Mouse (Mus musculus): ENCODE measurements at regions not wholly inside any gene's neighbourhood (a gene's known extent, or its start where the extent isn't known, plus 50 kb on each side); places are given as distances from the start of the nearest gene placed in this dataset.

DNA sequence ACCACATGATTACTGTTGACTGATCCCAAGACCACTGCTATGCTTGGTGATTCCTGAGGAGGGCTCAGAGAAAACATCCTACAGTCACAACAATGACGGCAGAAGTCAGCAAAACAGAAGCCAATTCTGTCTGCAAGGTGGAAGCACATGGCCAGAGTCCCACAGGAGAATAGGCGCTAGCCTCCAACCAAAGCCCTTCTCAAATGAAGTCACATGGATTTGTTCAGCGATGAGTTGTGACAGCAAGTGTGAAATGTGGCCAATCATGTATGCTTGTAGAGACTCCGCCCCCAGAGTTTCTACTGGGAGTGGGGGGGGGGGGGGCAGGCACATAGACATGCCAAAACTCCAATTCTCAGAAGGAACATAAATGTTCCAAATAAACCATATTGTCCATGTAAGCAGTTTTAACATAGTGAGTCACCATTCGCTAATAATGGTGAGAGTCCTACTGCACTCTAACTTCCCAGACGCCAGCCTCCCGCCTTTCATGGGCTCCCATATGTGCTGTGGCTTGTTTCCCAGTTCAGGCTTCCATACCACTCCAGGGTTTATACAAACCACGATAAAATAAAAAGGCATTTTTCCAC, 231.6 kb upstream of the Npvf start:
- intact Hi-C loops (cut with DNase I; ENCODE audit: low total_unique reads): no loop called here
- no peak for DNase-seq

- intact Hi-C loops (cut with DNase I; ENCODE audit: low total_unique reads): no loop called here
Measured at GRCm38 (mm10) chr6:50890370-50891204, 236.3 kb upstream of the Npvf start.

DNA sequence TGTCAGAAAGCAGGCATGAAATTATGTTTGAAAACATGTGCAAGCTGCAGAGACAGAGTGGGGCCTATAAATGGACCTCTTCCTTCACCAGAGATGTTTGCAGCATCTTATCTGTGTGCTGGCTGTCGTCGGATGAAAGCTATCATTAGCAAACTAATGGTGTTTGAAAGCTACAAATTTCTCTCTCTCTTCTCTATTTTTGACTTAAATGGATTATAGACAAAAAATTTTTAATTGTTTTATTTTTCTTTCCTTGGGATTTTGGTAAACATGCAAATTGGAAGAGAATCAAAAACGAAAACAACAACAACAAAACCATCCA, 236.9 kb upstream of the Npvf start:
- intact Hi-C loops (cut with DNase I; ENCODE audit: low total_unique reads): no loop called here
- DNase-seq: no peak

More at GRCm38 (mm10) chr6:50890370-50891204, 236.3 kb upstream of the Npvf start:
- peak; percentile 13 for DNase-seq

DNA sequence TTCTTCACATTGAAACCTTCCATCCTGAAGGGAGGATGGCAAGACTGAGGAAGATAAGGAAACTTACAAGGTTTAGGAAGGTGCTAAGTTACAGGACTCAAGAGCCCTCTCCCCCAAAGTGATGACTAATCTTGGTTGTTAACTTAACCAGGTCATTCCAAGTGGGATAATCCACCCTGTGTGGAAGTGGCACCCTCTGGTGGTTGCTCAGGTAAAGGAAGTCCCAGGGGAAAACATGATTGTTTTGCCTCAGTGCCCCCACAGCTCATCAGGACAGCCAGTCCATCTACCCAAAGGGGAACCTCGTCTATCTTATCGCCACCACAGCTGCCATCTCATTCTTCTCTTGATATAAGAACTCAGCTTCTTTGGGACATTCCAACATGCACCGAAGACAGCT, 244.6 kb upstream of the Npvf start:
- intact Hi-C loops (cut with DNase I; ENCODE audit: low total_unique reads): no loop called here
- no peak for DNase-seq

- DNase-seq: no peak
- intact Hi-C loops (cut with DNase I; ENCODE audit: low total_unique reads): no loop called here
Measured at GRCm38 (mm10) chr6:50915166-50916030, 261.2 kb upstream of the Npvf start.

GRCm38 (mm10) chr6:50918248-50918647, 264.0 kb upstream of the Npvf start:
- DNase-seq: no peak
- intact Hi-C loops (cut with DNase I; ENCODE audit: low total_unique reads): no loop called here

DNA sequence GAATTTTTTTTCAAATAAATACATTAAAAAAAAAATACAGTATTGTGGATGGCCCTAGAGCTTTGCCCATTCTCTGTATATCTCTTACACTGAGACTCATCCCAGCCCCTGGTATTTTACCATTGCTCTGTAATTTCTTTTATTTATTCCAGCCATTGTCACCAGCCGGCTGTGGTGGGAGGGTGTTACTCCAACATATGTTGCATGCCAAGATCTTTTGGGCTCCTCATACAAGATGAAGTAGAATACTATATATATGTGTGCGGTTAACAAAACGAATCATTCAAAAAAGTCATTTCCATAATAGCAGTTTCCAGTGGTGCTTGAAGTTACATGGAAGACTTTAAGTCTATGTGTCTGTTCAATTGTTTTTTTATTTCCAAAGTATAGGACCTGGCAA, 268.0 kb upstream of the Npvf start:
- intact Hi-C loops (cut with DNase I; ENCODE audit: low total_unique reads): no loop called here
- DNase-seq: no peak

GRCm38 (mm10) chr6:50924571-50924970, 270.3 kb upstream of the Npvf start:
- intact Hi-C loops (cut with DNase I; ENCODE audit: low total_unique reads): no loop called here
- DNase-seq: no peak

DNA sequence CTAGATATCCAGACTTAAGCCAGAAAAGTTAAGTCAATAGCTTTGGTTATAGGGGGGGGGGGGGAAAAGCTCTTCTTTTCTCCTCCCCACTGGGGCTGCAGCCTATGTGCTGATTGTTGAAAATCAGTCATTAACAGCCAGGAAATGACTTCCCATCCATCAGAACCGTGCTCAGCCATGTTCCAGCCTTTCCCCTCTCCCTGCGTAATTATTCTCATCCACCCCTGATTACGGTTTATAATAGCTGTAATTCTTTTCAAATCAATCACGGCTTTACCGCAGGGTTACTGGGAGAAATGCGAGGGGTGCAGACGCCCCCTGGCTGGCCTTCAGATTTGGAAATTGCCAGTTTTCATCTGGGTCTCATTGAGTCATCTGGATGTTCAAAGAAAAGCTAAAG, 270.8 kb upstream of the Npvf start:
- no peak for DNase-seq
- intact Hi-C loops (cut with DNase I; ENCODE audit: low total_unique reads): no loop called here

- no peak for DNase-seq
- intact Hi-C loops (cut with DNase I; ENCODE audit: low total_unique reads): no loop called here
Measured at GRCm38 (mm10) chr6:50926313-50926712, 272.1 kb upstream of the Npvf start.

GRCm38 (mm10) chr6:50929503-50929902, 275.3 kb upstream of the Npvf start:
- intact Hi-C loops (cut with DNase I; ENCODE audit: low total_unique reads): no loop called here
- DNase-seq: no peak

DNA sequence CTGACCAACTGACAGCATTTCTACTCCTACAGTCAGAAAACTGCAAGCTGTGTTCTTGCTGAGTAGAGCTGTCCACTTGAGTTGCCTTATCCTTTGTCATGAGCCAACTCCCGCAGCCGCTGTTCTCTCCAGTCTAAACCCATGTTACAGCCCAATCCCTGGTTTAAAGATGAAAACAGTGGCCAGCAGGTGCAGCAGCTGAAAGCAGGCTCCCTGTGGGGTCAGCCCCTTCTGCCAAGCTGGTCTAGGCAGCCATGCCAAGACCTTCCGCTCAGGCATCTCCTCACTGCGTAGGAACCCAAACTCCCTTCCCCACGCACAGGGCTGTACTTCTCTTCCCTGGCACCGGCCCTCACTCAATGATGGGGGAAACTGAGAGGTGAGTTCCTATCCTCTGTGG, 279.3 kb upstream of the Npvf start:
- intact Hi-C loops (cut with DNase I; ENCODE audit: low total_unique reads): no loop called here
- DNase-seq: no peak

DNA sequence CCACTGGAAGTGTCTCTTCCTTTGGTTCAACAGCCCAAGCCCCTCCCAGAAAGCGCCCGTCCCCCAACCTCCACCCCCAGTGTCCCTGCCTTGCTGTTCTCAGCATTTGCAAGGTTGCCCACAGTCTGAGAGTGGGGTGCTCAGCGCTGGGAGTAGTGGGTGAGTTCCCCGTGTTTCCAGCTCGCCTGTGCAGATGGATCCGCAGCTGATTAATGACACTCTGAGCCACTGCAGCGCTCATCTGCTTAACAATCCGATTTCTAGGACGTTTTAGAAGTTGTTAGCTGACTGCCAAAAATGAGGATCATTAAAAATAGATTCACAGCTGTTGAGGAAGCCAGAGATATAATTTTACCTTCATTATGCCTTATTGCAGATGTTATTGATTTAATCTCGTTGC, 280.0 kb upstream of the Npvf start:
- intact Hi-C loops (cut with DNase I; ENCODE audit: low total_unique reads): no loop called here
- DNase-seq: no peak

GRCm38 (mm10) chr6:50936306-50936705, 282.1 kb upstream of the Npvf start:
- no peak for DNase-seq
- intact Hi-C loops (cut with DNase I; ENCODE audit: low total_unique reads): loop anchor here (2.0 kb wide), 2 partner anchors 128 to 258 kb away; no protein-coding TSS in a partner anchor

DNA sequence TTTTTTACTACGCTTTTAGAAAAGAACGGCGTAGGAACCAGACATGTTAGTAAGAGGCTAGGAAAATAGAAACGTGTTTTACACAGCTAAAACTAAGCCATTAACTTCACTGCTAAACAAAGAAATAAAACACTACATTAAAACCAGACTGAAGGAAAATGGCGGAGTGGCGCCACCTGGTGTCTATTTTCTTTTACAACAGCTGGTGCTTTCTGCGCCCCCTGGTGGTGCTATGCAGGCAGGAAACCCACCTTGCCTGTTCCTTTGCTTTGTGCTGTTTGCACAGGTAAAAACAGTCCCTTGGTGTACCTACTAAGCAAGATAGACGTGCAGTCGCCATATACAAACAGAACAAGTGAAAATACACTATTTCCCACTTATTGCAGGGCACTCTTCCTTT, 282.9 kb upstream of the Npvf start:
- intact Hi-C loops (cut with DNase I; ENCODE audit: low total_unique reads): loop anchor here (2.0 kb wide), 2 partner anchors 128 to 258 kb away; no protein-coding TSS in a partner anchor
- peak; percentile 70 for DNase-seq

- intact Hi-C loops (cut with DNase I; ENCODE audit: low total_unique reads): no loop called here
- DNase-seq: no peak
Measured at GRCm38 (mm10) chr6:50938879-50939278, 284.6 kb upstream of the Npvf start.

- no peak for DNase-seq
- intact Hi-C loops (cut with DNase I; ENCODE audit: low total_unique reads): no loop called here
Measured at GRCm38 (mm10) chr6:50939440-50939839, 285.2 kb upstream of the Npvf start.

DNA sequence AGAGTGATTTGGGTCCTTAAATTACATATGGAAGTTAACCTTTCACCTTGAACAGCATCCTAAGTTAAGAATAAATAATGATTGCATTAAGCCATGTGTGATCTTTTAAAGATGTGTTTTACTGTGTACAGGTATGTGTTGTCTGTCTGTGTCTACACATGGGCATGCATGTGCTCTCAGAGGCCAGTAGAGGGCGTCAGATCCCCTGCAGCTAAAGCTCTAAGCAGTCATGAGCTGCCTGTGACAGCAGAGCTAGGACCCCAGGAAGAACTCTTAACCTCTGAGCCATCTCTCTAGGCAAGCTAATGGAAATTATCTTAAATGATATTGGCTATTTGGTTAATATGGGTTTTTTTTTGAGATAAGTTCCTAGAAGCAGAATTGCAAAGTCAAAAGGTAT, 285.9 kb upstream of the Npvf start:
- intact Hi-C loops (cut with DNase I; ENCODE audit: low total_unique reads): loop anchor here (2.0 kb wide), 1 partner anchor 229 kb away; no protein-coding TSS in a partner anchor
- no peak for DNase-seq

DNA sequence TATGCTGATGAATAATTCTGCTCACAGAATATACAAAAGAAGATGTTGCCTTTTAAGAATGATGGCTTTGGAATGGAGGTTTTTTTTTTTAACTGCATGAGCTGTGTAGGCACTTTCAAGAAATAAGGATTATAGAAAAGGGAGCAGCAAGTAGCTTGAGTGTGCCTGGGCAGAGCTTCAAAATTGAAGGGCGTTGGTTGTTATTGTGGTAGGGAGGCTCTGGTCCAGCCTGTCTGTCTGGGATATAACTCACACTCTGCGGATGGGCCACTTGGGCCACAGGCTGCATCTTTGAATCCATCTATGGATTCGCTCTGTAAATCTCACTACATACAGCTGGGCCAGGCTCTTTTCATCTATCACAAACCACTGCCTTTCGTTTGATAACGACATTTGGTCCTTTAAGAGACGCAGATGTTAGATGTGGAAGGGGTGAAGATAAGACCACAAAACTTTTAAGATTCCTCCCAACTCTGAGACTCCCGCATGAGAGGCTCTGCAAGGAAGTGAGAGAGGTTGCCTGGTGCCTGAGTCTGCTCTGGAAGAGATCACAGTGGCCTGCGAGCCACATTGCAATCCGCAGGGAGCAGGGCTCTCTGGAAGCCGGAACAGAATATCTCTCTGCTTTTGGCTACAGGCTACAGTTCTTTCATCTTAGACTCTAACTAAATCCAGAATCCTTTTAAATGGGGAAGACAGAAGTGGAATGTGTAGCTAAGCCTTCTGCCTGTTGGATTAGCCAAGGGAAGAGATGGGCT, 286.6 kb upstream of the Npvf start:
- intact Hi-C loops (cut with DNase I; ENCODE audit: low total_unique reads): loop anchor here (2.0 kb wide), 1 partner anchor 228 kb away; no protein-coding TSS in a partner anchor
- peak; percentile 53 for DNase-seq

DNA sequence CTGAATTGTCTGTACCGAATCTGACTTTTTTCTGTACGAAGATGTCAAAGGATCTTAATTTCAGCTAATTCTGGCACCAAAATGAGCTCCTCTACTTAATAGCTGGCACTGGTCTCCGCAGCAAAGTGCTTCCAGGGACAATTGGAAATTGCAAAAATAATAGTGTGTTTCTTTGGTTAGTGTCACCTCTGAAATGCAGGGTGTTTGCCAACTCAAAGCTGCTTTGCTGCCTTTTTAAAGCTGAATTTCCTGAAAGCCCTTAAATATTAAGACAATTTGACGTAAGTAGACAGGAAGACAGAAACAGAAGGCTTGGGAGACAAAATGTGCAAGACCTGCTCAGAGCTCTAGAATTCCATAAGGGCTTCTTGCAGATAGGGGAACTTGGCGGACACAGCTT, 288.5 kb upstream of the Npvf start:
- no peak for DNase-seq
- intact Hi-C loops (cut with DNase I; ENCODE audit: low total_unique reads): no loop called here

Data from gastrocnemius, postnatal 14 days (tissue).